Mouse (Mus musculus): ENCODE measurements at regions not wholly inside any gene's neighbourhood (a gene's known extent, or its start where the extent isn't known, plus 50 kb on each side); places are given as distances from the start of the nearest gene placed in this dataset.

DNA sequence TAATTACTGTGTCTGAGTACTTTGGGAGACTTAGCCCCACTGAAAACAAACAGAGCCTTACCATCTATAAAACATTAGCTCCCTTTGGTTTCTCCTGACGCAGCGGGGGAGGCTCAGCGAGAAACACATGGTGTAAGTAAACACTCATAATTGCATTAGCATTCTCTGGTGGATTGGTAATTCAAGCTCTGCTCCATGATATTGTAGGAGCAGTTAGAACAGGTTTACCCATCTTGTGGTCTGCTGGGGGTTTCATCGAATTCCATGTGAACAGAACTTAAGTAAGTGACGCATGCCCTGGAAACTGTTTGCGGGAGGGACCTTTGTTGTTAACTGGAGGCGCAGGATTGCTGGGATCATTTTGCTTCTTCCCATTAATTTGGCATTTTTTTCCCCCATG is 249.2 kb upstream of the Fam241a start:
- H3K27ac ChIP-seq (ENCODE audit: insufficient read depth, low read depth) = no peak overlapping the region
- DNase-seq (ENCODE audit: extremely low read depth) = no peak
- H3K9me3 ChIP-seq (replicated peaks; ENCODE audit: low read length) = no peaks in the 10 kb centered on the region
- no peaks in the 10 kb centered on the region for H3K79me2 ChIP-seq (replicated peaks; ENCODE audit: control insufficient read depth, extremely low read depth, insufficient read depth, poor library complexity, severe bottlenecking)
- H3K4me3 ChIP-seq (replicated peaks in 1 of 3; ENCODE audit: low read depth in 2 of 3, low read length in 2 of 3, poor library complexity in 1 of 3) = no peak overlapping the region
- dilution Hi-C loops (cut with MboI; ENCODE audit: extremely low pct_ligation_motif_present, extremely low pct_unique_long_range_greater_than_20kb, low sequenced_read_pairs) (no loop called here), in situ Hi-C loops (cut with MboI; ENCODE audit: low pct_ligation_motif_present, low pct_unique_long_range_greater_than_20kb, low sequenced_read_pairs) (no loop called here)
- no peak overlapping the region for H3K4me2 ChIP-seq (ENCODE audit: insufficient read depth, low read depth, poor library complexity, severe bottlenecking)
- no peaks in the 10 kb centered on the region for H3K36me3 ChIP-seq (replicated peaks in 1 of 2; ENCODE audit: control insufficient read depth in 1 of 2, insufficient read depth in 1 of 2, low read length in 1 of 2)
- H3K27me3 ChIP-seq (replicated peaks) = no peaks in the 10 kb centered on the region
- no peak overlapping the region for H3K9ac ChIP-seq (ENCODE audit: insufficient read depth, low read depth)
- TF ChIP-seq ZC3H11A (IDR thresholded peaks at IDR 0.05; ENCODE audit: low read depth, low read length) (no peak), MAFK (IDR thresholded peaks at IDR 0.05; ENCODE audit: insufficient replicate concordance, low read length) (no peak), CHD2 (IDR thresholded peaks at IDR 0.05; ENCODE audit: low read length) (no peak), BHLHE40 (IDR thresholded peaks at IDR 0.05; ENCODE audit: low read depth, low read length) (no peak), GABPA (IDR thresholded peaks at IDR 0.05; ENCODE audit: insufficient replicate concordance, low read depth, low read length) (no peak), ELF1 (IDR thresholded peaks at IDR 0.05; ENCODE audit: low read depth, low read length) (no peak), NELFE (IDR thresholded peaks at IDR 0.05; ENCODE audit: low read depth, low read length) (no peak), MAZ (IDR thresholded peaks at IDR 0.05; ENCODE audit: low read depth, low read length) (no peak), NRF1 (IDR thresholded peaks at IDR 0.05; ENCODE audit: low read depth, low read length) (no peak), CHD1 (IDR thresholded peaks at IDR 0.05; ENCODE audit: low read depth, low read length) (no peak), USF2 (conservative IDR thresholded peaks at IDR 0.05; ENCODE audit: low read depth, low read length) (no peak), IRF4 (IDR thresholded peaks at IDR 0.05; ENCODE audit: low read depth, low read length) (no peak), ZKSCAN1 (IDR thresholded peaks at IDR 0.05; ENCODE audit: borderline replicate concordance, low read depth, low read length) (no peak), TCF12 (IDR thresholded peaks at IDR 0.05; ENCODE audit: low read depth, low read length) (no peak)
- H3K4me1 ChIP-seq (ENCODE audit: control insufficient read depth in 1 of 2, insufficient read depth in 2 of 2) = peaks cover 0 to 6% of the 10 kb centered on the region in 2 experiments; a peak in 1 of 4 replicates

DNA sequence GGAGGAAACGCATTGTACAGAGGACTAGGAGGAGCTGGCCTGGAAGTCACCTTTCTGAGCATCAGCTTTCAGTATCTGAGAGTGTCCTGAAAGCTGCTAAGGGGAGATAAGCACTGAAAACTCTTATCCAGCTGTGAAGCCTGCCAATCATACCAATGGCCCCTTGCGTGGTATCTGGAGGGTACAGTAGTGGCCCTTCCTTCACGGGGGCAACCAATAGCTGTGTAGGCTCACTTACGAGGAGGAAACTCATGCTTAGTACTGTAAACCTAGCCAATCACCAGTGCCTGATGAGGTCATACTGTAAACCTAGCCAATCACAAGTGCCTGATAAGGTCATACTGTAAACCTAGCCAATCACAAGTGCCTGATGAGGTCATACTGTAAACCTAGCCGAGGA is 231.7 kb upstream of the Fam241a start:
- in situ Hi-C loops (cut with MboI; ENCODE audit: low pct_ligation_motif_present, low pct_unique_long_range_greater_than_20kb, low sequenced_read_pairs) = no loop called here
- DNase-seq (ENCODE audit: extremely low read depth) = peak; percentile 6

DNA sequence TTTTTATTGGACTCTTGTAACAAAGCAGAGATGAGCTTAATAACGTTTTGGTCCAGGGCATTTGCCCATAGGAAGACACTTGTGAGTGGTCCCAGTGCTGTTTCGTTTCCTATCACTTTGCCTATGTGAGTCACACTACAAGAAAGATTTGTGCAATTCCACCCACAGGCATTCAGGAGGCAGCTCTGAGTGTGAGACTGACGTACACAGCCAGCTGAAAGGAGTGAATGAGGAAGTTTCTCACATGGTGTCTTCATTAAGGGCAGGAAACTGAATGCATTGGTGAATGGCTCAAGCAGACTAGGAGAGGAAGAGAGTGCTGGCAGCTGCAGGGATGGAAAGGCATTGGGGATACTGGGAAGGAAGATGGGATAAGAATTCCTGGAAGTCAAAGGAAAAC is 230.5 kb upstream of the Fam241a start:
- no peak overlapping the region for H3K27ac ChIP-seq (ENCODE audit: insufficient read depth, low read depth)
- H3K4me1 ChIP-seq (ENCODE audit: control insufficient read depth in 1 of 2, insufficient read depth in 2 of 2) = peaks cover 0 to 8% of the 10 kb centered on the region in 2 experiments; a peak in 1 of 4 replicates
- no peaks in the 10 kb centered on the region for H3K36me3 ChIP-seq (replicated peaks in 1 of 2; ENCODE audit: control insufficient read depth in 1 of 2, insufficient read depth in 1 of 2, low read length in 1 of 2)
- TF ChIP-seq POLR2AphosphoS2 (IDR thresholded peaks at IDR 0.05; ENCODE audit: low read depth, low read length) (no peak), KAT2A (IDR thresholded peaks at IDR 0.05; ENCODE audit: insufficient replicate concordance, low read length) (no peak), TCF12 (IDR thresholded peaks at IDR 0.05; ENCODE audit: low read depth, low read length) (no peak), USF2 (conservative IDR thresholded peaks at IDR 0.05; ENCODE audit: low read depth, low read length) (no peak), MXI1 (IDR thresholded peaks at IDR 0.05; ENCODE audit: low read depth, low read length) (no peak), ZMIZ1 (IDR thresholded peaks at IDR 0.05; ENCODE audit: low read depth, low read length) (no peak), NRF1 (IDR thresholded peaks at IDR 0.05; ENCODE audit: low read depth, low read length) (no peak), JUND (conservative IDR thresholded peaks at IDR 0.05; ENCODE audit: low read depth, low read length) (no peak), E2F4 (IDR thresholded peaks at IDR 0.05; ENCODE audit: insufficient replicate concordance, low read depth, low read length) (no peak), USF1 (IDR thresholded peaks at IDR 0.05; ENCODE audit: low read depth, low read length) (no peak), BHLHE40 (IDR thresholded peaks at IDR 0.05; ENCODE audit: low read depth, low read length) (no peak), MAX (IDR thresholded peaks at IDR 0.05; ENCODE audit: low read length) (no peak), EP300 (IDR thresholded peaks at IDR 0.05; ENCODE audit: low read length) (no peak)
- no peak overlapping the region for H3K9ac ChIP-seq (ENCODE audit: insufficient read depth, low read depth)
- no peaks in the 10 kb centered on the region for H3K9me3 ChIP-seq (replicated peaks; ENCODE audit: low read length)
- H3K79me2 ChIP-seq (replicated peaks; ENCODE audit: control insufficient read depth, extremely low read depth, insufficient read depth, poor library complexity, severe bottlenecking) = no peaks in the 10 kb centered on the region
- DNase-seq (ENCODE audit: extremely low read depth) = peak; percentile 60
- H3K4me2 ChIP-seq (ENCODE audit: insufficient read depth, low read depth, poor library complexity, severe bottlenecking) = no peak overlapping the region
- dilution Hi-C loops (cut with MboI; ENCODE audit: extremely low pct_ligation_motif_present, extremely low pct_unique_long_range_greater_than_20kb, low sequenced_read_pairs) (no loop called here), in situ Hi-C loops (cut with MboI; ENCODE audit: low pct_ligation_motif_present, low pct_unique_long_range_greater_than_20kb, low sequenced_read_pairs) (no loop called here)
- no peak overlapping the region for H3K4me3 ChIP-seq (replicated peaks in 1 of 3; ENCODE audit: low read depth in 2 of 3, low read length in 2 of 3, poor library complexity in 1 of 3)
- no peaks in the 10 kb centered on the region for H3K27me3 ChIP-seq (replicated peaks)

More for the DNA sequence above, 231.7 kb upstream of the Fam241a start:
- Histone ChIP-seq H3K79me2 (replicated peaks; ENCODE audit: control insufficient read depth, extremely low read depth, insufficient read depth, poor library complexity, severe bottlenecking) (no peaks in the 10 kb centered on the region), H3K4me1 (ENCODE audit: control insufficient read depth in 1 of 2, insufficient read depth in 2 of 2) (peaks cover 0 to 8% of the 10 kb centered on the region in 2 experiments; a peak in 1 of 4 replicates), H3K9me3 (replicated peaks; ENCODE audit: low read length) (no peaks in the 10 kb centered on the region), H3K4me3 (replicated peaks in 1 of 3; ENCODE audit: low read depth in 2 of 3, low read length in 2 of 3, poor library complexity in 1 of 3) (no peak overlapping the region), H3K27me3 (replicated peaks) (no peaks in the 10 kb centered on the region), H3K9ac (ENCODE audit: insufficient read depth, low read depth) (no peak overlapping the region), H3K27ac (ENCODE audit: insufficient read depth, low read depth) (no peak overlapping the region), H3K4me2 (ENCODE audit: insufficient read depth, low read depth, poor library complexity, severe bottlenecking) (no peak overlapping the region), H3K36me3 (replicated peaks in 1 of 2; ENCODE audit: control insufficient read depth in 1 of 2, insufficient read depth in 1 of 2, low read length in 1 of 2) (no peaks in the 10 kb centered on the region)
- dilution Hi-C loops (cut with MboI; ENCODE audit: extremely low pct_ligation_motif_present, extremely low pct_unique_long_range_greater_than_20kb, low sequenced_read_pairs) = no loop called here
- no peak for TF ChIP-seq SMC3 (IDR thresholded peaks at IDR 0.05; ENCODE audit: low read depth, low read length)
